Mouse (Mus musculus) kidney, adult 2 months (tissue): Measurements from ENCODE around the gene Bahd1. TPM values are rescaled to one million over a fixed set of nuclear protein-coding genes. Genes with fewer than 3 reads are reported as not detected.
A peak's percentile ranks its signal among the peaks of the same experiment; 100 is the strongest.

ENCODE experiments used
- DNase-seq: peaks from one replicate; pipeline ENCODE4 v3.0.0; 2021
- H3K27ac ChIP-seq: fragments of 200-500 bp; 2 replicates; pipeline ENCODE4 v1.5.1; 2012; ENCODE audit warnings: low read depth, low read length, control low read depth, inconsistent platforms; ENCODE audit not compliant: insufficient read depth
- H3K27me3 ChIP-seq: fragments of 200-500 bp; replicated peaks from 2 replicates; pipeline ENCODE4 v1.6.1; 2012; ENCODE audit warnings: mild to moderate bottlenecking, moderate library complexity, low read length, inconsistent platforms; ENCODE audit not compliant: control insufficient read depth, insufficient read depth
- H3K36me3 ChIP-seq: fragments of 200-500 bp; 2 replicates; pipeline ENCODE4 v1.6.1; 2012; ENCODE audit warnings: mild to moderate bottlenecking, moderate library complexity, low read length, inconsistent platforms; ENCODE audit not compliant: control insufficient read depth, insufficient read depth
- H3K4me1 ChIP-seq: fragments of 200-500 bp; 2 replicates; pipeline ENCODE4 v1.6.1; 2011; ENCODE audit warnings: low read length; ENCODE audit not compliant: control insufficient read depth, insufficient read depth
- H3K4me3 ChIP-seq: fragments of 200-500 bp; 2 replicates; pipeline ENCODE4 v1.5.1; 2011; ENCODE audit warnings: mild to moderate bottlenecking, low read depth, low read length, control low read depth; ENCODE audit not compliant: insufficient read depth
- CTCF ChIP-seq: fragments of 200-500 bp; conservative IDR thresholded peaks from 2 replicates; pipeline ENCODE4 v1.5.1; 2011; ENCODE audit warnings: low read depth, mild to moderate bottlenecking, control low read depth, low read length, moderate library complexity, mixed read lengths; ENCODE audit not compliant: insufficient read depth, insufficient read length
- POLR2A ChIP-seq: fragments of 200-500 bp; IDR thresholded peaks from one replicate; pipeline ENCODE4 v1.6.1; 2011; ENCODE audit warnings: low read depth, low read length, control low read depth
- WGBS: fragments of 180-500 bp; shearing (Covaris S2); methylation state at CpG from one replicate; pipeline ENCODE4 v1.1.7; 2018; 5-methylcytosine and 5-hydroxymethylcytosine counted together
- polyA plus RNA-seq: library from polyadenylated mRNA; depleted of rRNA; stranded (reverse); fragments of >200 nt; gene quantifications from 2 replicates; pipeline ENCODE4 v1.2.3, GENCODE M21; 2012

Bahd1 gene
- polyA plus RNA-seq, 1 experiment = 17.5 TPM

DNA sequence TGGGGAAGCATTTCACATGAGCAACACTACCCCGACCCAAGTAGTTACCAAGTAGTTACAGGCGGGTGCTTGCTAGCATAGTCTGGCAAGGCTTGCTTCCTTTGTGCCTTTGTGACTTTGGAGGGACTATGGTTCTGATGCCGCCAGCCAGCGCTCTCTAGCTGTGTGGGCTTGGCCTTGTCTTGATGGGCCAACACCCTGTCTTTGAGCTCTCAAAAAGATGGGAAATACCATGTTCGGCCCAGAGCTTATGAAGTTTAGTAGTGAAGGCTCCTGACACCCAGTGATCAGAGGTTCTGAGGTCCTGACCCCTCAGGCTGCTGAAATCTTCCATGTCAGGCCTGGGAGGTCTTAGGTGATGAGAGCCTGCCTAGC is 5.9 kb downstream of the Bahd1 start:
- TF ChIP-seq POLR2A (no peak), CTCF (no peak)
- WGBS = 73% methylated on average over 5 of the region's 5 CpGs

GRCm38 (mm10) chr2:118907781-118908180 is 7.6 kb downstream of the Bahd1 start:
- no peak for DNase-seq
- 62% methylated on average over 3 of the region's 3 CpGs for WGBS

More for the DNA sequence above, 5.9 kb downstream of the Bahd1 start:
- Histone ChIP-seq H3K36me3 (no peaks in the 10 kb centered on the region), H3K4me3 (no peak overlapping the region), H3K4me1 (peaks cover 38% of the 10 kb centered on the region), H3K27me3 (no peaks in the 10 kb centered on the region), H3K27ac (no peak overlapping the region)
- DNase-seq = no peak

GRCm38 (mm10) chr2:118909151-118909550 is 9.0 kb downstream of the Bahd1 start:
- WGBS = 76% methylated on average over 1 of the region's 1 CpGs
- H3K36me3 ChIP-seq = no peaks in the 10 kb centered on the region
- peak; percentile 51 for DNase-seq
- no peaks in the 10 kb centered on the region for H3K27me3 ChIP-seq
- H3K4me1 ChIP-seq = peaks cover 58% of the 10 kb centered on the region
- 0 out of 2 replicates have a peak overlapping the region, but pooled peaks have one; percentile 32 for H3K27ac ChIP-seq
- H3K4me3 ChIP-seq = no peak overlapping the region
- TF ChIP-seq CTCF = no peak
- TF ChIP-seq POLR2A = no peak

More at GRCm38 (mm10) chr2:118907781-118908180, 7.6 kb downstream of the Bahd1 start:
- 0 out of 2 replicates have a peak overlapping the region, but pooled peaks have one; percentile 27 for H3K27ac ChIP-seq
- H3K36me3 ChIP-seq = no peaks in the 10 kb centered on the region
- H3K4me1 ChIP-seq = peaks cover 54% of the 10 kb centered on the region
- H3K4me3 ChIP-seq = no peak overlapping the region
- TF ChIP-seq CTCF (no peak), POLR2A (no peak)
- no peaks in the 10 kb centered on the region for H3K27me3 ChIP-seq

DNA sequence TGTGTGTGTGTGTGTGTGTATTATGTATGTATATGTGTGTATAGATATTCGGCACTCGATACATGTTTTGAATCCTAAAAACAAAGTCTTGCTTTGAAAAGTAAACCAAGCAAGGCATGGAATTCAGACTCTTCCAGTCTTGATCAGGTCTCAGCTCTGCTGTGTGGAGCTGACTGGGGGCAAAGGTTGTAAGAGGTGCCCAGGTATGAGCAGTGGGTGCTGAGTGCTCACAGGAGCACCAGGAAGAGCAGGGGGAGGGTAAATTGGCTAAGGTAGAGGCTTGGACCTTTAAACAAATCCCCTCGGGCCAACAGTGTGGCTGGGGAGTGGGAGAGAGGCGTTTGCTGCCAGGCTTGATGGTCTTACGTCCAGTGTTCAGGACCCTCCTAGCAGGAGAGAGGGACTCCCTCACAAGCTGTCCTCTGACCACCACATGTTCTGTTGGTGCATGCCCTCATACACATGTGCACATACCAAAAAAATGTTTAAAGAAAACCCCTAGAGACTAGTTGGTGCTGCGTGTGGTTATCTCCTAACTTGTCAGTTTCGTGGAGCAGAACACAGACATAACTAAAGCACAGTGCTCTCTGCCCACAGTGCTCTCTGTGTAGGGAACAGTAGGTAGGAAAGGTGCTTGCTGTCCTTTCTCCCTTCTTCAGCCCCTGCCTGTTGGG is 10.6 kb downstream of the Bahd1 start:
- peak; percentile 78 for DNase-seq
- peak overlapping the region; percentile 75 for H3K27ac ChIP-seq
- H3K36me3 ChIP-seq = no peaks in the 10 kb centered on the region
- peaks cover 73% of the 10 kb centered on the region for H3K4me1 ChIP-seq
- WGBS = 43% methylated on average over 7 of the region's 7 CpGs
- no peak overlapping the region for H3K4me3 ChIP-seq
- TF ChIP-seq CTCF (no peak), POLR2A (no peak)
- H3K27me3 ChIP-seq = no peaks in the 10 kb centered on the region

DNA sequence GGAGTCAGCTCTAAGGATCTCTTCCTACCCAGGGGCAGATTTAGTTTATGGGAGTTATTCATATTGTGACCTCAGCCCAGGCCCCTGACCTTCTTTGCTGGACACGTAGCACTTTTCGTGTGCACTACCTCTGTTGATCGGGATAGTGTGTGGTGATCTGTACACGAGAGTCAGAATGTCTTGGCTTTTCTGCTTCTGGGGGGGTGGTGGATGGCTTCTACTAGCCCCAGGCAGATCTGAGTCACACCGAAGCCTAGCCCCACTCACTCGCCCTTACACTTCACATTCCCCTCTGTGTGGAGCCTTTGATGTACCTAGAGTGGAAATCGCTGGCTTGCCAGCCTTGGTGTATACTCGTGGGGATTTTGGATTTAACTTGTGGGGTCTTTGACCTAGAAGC is 12.5 kb downstream of the Bahd1 start:
- no peaks in the 10 kb centered on the region for H3K27me3 ChIP-seq
- H3K27ac ChIP-seq = no peak overlapping the region
- 68% methylated on average over 8 of the region's 8 CpGs for WGBS
- peaks cover 68% of the 10 kb centered on the region for H3K4me1 ChIP-seq
- TF ChIP-seq CTCF = no peak
- TF ChIP-seq POLR2A = no peak
- no peak overlapping the region for H3K4me3 ChIP-seq
- H3K36me3 ChIP-seq = no peaks in the 10 kb centered on the region
- DNase-seq = no peak

GRCm38 (mm10) chr2:118913551-118914276 is 13.5 kb downstream of the Bahd1 start:
- H3K4me3 ChIP-seq = no peak overlapping the region
- WGBS = 50% methylated on average over 11 of the region's 11 CpGs
- TF ChIP-seq POLR2A = no peak
- no peak for TF ChIP-seq CTCF
- no peak overlapping the region for H3K27ac ChIP-seq
- peaks cover 64% of the 10 kb centered on the region for H3K4me1 ChIP-seq
- no peaks in the 10 kb centered on the region for H3K36me3 ChIP-seq
- H3K27me3 ChIP-seq = no peaks in the 10 kb centered on the region
- peak; percentile 80 for DNase-seq

GRCm38 (mm10) chr2:118914685-118915084 is 14.5 kb downstream of the Bahd1 start:
- no peak for DNase-seq
- WGBS = 49% methylated on average over 8 of the region's 8 CpGs
- TF ChIP-seq POLR2A = no peak
- TF ChIP-seq CTCF = no peak
- no peaks in the 10 kb centered on the region for H3K27me3 ChIP-seq
- no peaks in the 10 kb centered on the region for H3K36me3 ChIP-seq
- H3K4me3 ChIP-seq = no peak overlapping the region
- no peak overlapping the region for H3K27ac ChIP-seq
- H3K4me1 ChIP-seq = peaks cover 60% of the 10 kb centered on the region
